17 mouse cellular contexts compared by ENCODE assay signal in genomic region chr12:88707786-88708185, GRCm38 (mm10). TPM values are rescaled to one million over a fixed set of nuclear protein-coding genes. Genes with fewer than 3 reads are reported as not detected.
"Had no signal": no experiment of that assay in that cellular context is flagged by ENCODE, and none has a peak within 500 bp of the region (broad histone marks: within the 10 kb centered on the region; RNA-seq: fewer than 3 reads in every experiment).

No protein-coding gene starts in this region.

- H3K4me2 ChIP-seq: limb, embryonic 15.5 days; liver, embryonic 12.5 days; lung, embryonic 14.5 days; midbrain, embryonic 11.5 days; midbrain, embryonic 15.5 days; neural tube, embryonic 13.5 days had no signal

- ATAC-seq: hindbrain, embryonic 16.5 days; inflammation-experienced regulatory T-cells, adult 6 months; intestine, postnatal 0 days; liver, embryonic 12.5 days; midbrain, embryonic 15.5 days had no signal

- H3K9ac ChIP-seq: limb, embryonic 15.5 days; liver, embryonic 12.5 days; lung, embryonic 14.5 days; midbrain, embryonic 15.5 days; neural tube, embryonic 13.5 days had no signal

- H3K4me3 ChIP-seq: limb, embryonic 15.5 days; liver, embryonic 12.5 days; megakaryocyte, embryonic 14.5 days; midbrain, embryonic 15.5 days; neural tube, embryonic 13.5 days had no signal

- H3K36me3 ChIP-seq: limb, embryonic 15.5 days; liver, embryonic 12.5 days; midbrain, embryonic 15.5 days; neural tube, embryonic 13.5 days had no signal

- H3K9me3 ChIP-seq: limb, embryonic 15.5 days; liver, embryonic 12.5 days; megakaryocyte, embryonic 14.5 days; midbrain, embryonic 15.5 days; neural tube, embryonic 13.5 days had no signal

- DNase-seq: kidney, adult 8-10 months; kidney, postnatal 25 days; lung, embryonic 14.5 days; lung, postnatal 14 days; thymus, adult 18-20 months; thymus, postnatal 14 days had no signal

- H3K27me3 ChIP-seq: limb, embryonic 15.5 days; liver, embryonic 12.5 days; megakaryocyte, embryonic 14.5 days; midbrain, embryonic 15.5 days; neural tube, embryonic 13.5 days had no signal

- H3K4me1 ChIP-seq: limb, embryonic 15.5 days; liver, embryonic 12.5 days; megakaryocyte, embryonic 14.5 days had no signal

- H3K27ac ChIP-seq: limb, embryonic 15.5 days; liver, embryonic 12.5 days; macrophage; midbrain, embryonic 15.5 days; neural tube, embryonic 13.5 days; stomach, postnatal 0 days had no signal

RNA-seq across cellular contexts. Expression of gene Nrxn3, which starts 14.9 kb away (rescaled TPM):
- polyA plus RNA-seq: macrophage had no signal
